Mouse (Mus musculus) CD4-positive helper T cell, adult 2 months (primary cell): ENCODE measurements around the gene Cdyl.

Experiments used
- DNase-seq: peaks from one replicate; pipeline ENCODE4 v3.0.0-alpha.2; 2012; ENCODE audit warnings: low read depth, missing footprints, low spot score

Cdyl gene

GRCm38 (mm10) chr13:35689560-35689959, 29.9 kb downstream of the Cdyl start:
- DNase-seq, result no peak

GRCm38 (mm10) chr13:35717658-35718057, 58.0 kb downstream of the Cdyl start:
- no peak for DNase-seq

- no peak for DNase-seq
Observed at GRCm38 (mm10) chr13:35719581-35719980, 59.9 kb downstream of the Cdyl start.

- DNase-seq, result no peak
Observed at GRCm38 (mm10) chr13:35723073-35723472, 63.4 kb downstream of the Cdyl start.

GRCm38 (mm10) chr13:35726025-35726424, 66.4 kb downstream of the Cdyl start:
- DNase-seq, result no peak

- DNase-seq, result no peak
Observed at GRCm38 (mm10) chr13:35732131-35732530, 72.5 kb downstream of the Cdyl start.

GRCm38 (mm10) chr13:35732891-35733596, 73.4 kb downstream of the Cdyl start:
- no peak for DNase-seq

- DNase-seq, result no peak
Observed at GRCm38 (mm10) chr13:35737565-35737964, 77.9 kb downstream of the Cdyl start.

GRCm38 (mm10) chr13:35738210-35738609, 78.6 kb downstream of the Cdyl start:
- no peak for DNase-seq

GRCm38 (mm10) chr13:35739473-35739872, 79.8 kb downstream of the Cdyl start:
- DNase-seq, result no peak

GRCm38 (mm10) chr13:35740301-35741039, 80.8 kb downstream of the Cdyl start:
- DNase-seq, result peak; percentile 80

- peak; percentile 94 for DNase-seq
Observed at GRCm38 (mm10) chr13:35741040-35741619, 81.5 kb downstream of the Cdyl start.

- DNase-seq, result peak; percentile 68
Observed at GRCm38 (mm10) chr13:35741620-35742421, 82.2 kb downstream of the Cdyl start.

GRCm38 (mm10) chr13:35742696-35743095, 83.1 kb downstream of the Cdyl start:
- no peak for DNase-seq

- no peak for DNase-seq
Observed at GRCm38 (mm10) chr13:35743196-35743595, 83.6 kb downstream of the Cdyl start.

GRCm38 (mm10) chr13:35749194-35749593, 89.6 kb downstream of the Cdyl start:
- DNase-seq, result no peak

GRCm38 (mm10) chr13:35749680-35750079, 90.0 kb downstream of the Cdyl start:
- no peak for DNase-seq

- no peak for DNase-seq
Observed at GRCm38 (mm10) chr13:35752046-35752445, 92.4 kb downstream of the Cdyl start.

GRCm38 (mm10) chr13:35755002-35755401, 95.4 kb downstream of the Cdyl start:
- DNase-seq, result no peak

GRCm38 (mm10) chr13:35755655-35756283, 96.1 kb downstream of the Cdyl start:
- DNase-seq, result peak; percentile 37
